Mouse (Mus musculus) kidney, adult 10 weeks (tissue): ENCODE results near the gene Rfk. TPM values are rescaled to one million over a fixed set of nuclear protein-coding genes. Genes with fewer than 3 reads are reported as not detected.

Experiments used
- polyA plus RNA-seq: library from polyadenylated mRNA; stranded (reverse); fragments of 350-450 nt; fragmentation: Illumina TruSeq; extraction: RNeasy Lipid Tissue Mini Kit (QIAGEN cat#74804); gene quantifications from one replicate; pipeline ENCODE4 v1.2.3, GENCODE M21; 2014; ENCODE audit warnings: low read depth, low replicate concordance

Rfk gene
- 624 TPM for polyA plus RNA-seq

DNA sequence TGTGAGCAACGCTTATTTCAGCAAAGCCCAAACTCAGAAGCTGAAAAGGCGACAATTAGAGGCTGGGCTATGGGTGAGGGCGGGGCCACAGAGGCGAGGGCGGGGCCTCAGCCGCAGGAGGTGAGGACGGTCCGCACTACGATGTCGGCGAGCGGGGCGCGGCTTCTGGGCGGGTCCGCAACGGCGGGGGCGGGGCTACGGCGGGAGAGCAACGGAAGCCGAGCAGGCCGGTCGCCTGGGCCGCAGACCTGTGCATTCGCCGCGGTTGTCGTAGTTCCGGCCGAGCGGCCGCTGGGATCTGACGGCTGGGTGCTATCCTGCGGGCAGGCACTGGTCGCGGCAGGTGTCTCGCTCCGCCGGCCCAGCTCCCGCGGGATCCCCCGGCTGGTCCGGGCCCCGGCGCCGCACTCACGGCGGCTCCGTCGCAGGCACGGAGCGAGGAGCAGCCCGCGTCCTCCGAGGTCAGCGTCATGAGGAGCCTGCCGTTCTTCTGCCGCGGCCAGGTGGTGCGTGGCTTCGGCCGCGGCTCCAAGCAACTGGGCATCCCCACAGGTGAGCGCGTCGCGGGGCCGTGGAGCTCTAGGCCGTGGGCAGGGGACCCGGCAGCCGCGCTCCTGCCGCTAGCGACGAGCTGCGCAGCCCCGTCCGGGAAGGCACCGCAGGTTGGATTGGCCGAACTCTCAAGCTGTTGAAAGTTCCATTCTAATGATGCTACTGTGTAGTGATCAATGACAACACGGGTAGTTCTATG, at the start of gene Rfk:
Gene Rfk, plus strand, starts transcription at position 203 of the 751 bp plus-strand sequence.

DNA sequence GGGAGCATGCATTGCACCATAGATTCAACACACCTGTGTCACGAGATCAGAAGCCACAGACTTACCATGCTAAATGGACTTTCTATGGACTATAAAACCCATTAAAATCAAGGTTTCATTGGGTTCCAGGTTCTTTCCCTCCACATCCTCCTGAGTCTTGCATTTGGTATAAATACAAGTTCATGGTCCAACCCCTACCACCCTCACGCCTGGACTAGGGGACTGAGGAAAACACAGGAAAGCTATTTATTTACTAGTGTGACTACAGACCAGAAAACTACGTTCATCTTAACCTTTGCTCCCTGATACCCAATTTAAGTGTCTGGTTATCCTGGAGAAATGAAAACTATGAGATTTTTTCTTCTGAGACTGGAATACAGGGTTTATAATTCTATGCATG, 21.1 kb upstream of the Rfk start, which contains the start of gene Gcnt1:
Gene Gcnt1, minus strand, starts transcription at position 144 of the 400 bp plus-strand sequence.

Other genes with a start within 250 kb of the Rfk start
- gene Gcnt1, start 21.2 kb upstream of the Rfk start, polyA plus RNA-seq = 676 TPM